Mouse (Mus musculus) embryonic fibroblast, embryonic 13.5 days (primary cell): ENCODE data around the gene Gpr19. TPM values are rescaled to one million over a fixed set of nuclear protein-coding genes. Genes with fewer than 3 reads are reported as not detected.

Source experiments
- H3K27ac ChIP-seq: 2 replicates; pipeline ENCODE4 v1.5.1; 2012; ENCODE audit warnings: low read length, control low read depth, inconsistent platforms; ENCODE audit not compliant: insufficient read depth
- H3K4me1 ChIP-seq: 2 replicates; pipeline ENCODE4 v1.6.1; 2011; ENCODE audit warnings: low read length; ENCODE audit not compliant: control insufficient read depth, insufficient read depth
- H3K4me3 ChIP-seq: 2 replicates; pipeline ENCODE4 v1.5.1; 2011; ENCODE audit warnings: mild to moderate bottlenecking, control low read depth, low read length; ENCODE audit not compliant: insufficient read depth
- CTCF ChIP-seq: IDR thresholded peaks from 2 replicates; pipeline ENCODE4 v1.5.1; 2011; ENCODE audit warnings: mild to moderate bottlenecking, control low read depth, low read length, moderate library complexity, borderline replicate concordance; ENCODE audit not compliant: insufficient read depth
- POLR2A ChIP-seq: IDR thresholded peaks from 2 replicates; pipeline ENCODE4 v1.6.1; 2011; ENCODE audit warnings: low read depth, mild to moderate bottlenecking, control low read depth, low read length, moderate library complexity
- polyA plus RNA-seq: library from polyadenylated mRNA; stranded (reverse); fragments of >200 nt; gene quantifications from 2 replicates; pipeline ENCODE4 v1.2.4, GENCODE M21; 2011; ENCODE audit warnings: low read depth; ENCODE audit not compliant: missing spikeins, insufficient read length

Gpr19 gene
- polyA plus RNA-seq, 1 experiment, result 6.6 TPM

GRCm38 (mm10) chr6:134840346-134840745 lies 58.0 kb downstream of the Gpr19 start:
- TF ChIP-seq CTCF, result no peak
- TF ChIP-seq POLR2A, result no peak
- no peak overlapping the region for H3K4me3 ChIP-seq
- H3K4me1 ChIP-seq, result no peaks in the 10 kb centered on the region; the same call in 1 of the 2 replicates
- H3K27ac ChIP-seq, result no peak overlapping the region

- Histone ChIP-seq H3K4me1 (no peaks in the 10 kb centered on the region), H3K4me3 (no peak overlapping the region), H3K27ac (no peak overlapping the region)
- TF ChIP-seq CTCF (no peak), POLR2A (no peak)
Observed at GRCm38 (mm10) chr6:134838111-134838510, 60.3 kb downstream of the Gpr19 start.

GRCm38 (mm10) chr6:134834585-134835251 lies 63.7 kb downstream of the Gpr19 start:
- Histone ChIP-seq H3K4me1 (no peaks in the 10 kb centered on the region), H3K4me3 (no peak overlapping the region), H3K27ac (no peak overlapping the region)
- TF ChIP-seq POLR2A (no peak), CTCF (no peak)

- Histone ChIP-seq H3K27ac (no peak overlapping the region), H3K4me1 (0 out of 2 replicates have a peak, but pooled peaks cover under 1% of the 10 kb centered on the region), H3K4me3 (peak overlapping the region; percentile 70)
- TF ChIP-seq CTCF, result no peak
- no peak for TF ChIP-seq POLR2A
Observed at GRCm38 (mm10) chr6:134830776-134831175, 67.6 kb downstream of the Gpr19 start.

- peak within 1 kb of the TSS; percentile 87 for H3K4me3 ChIP-seq
- H3K27ac ChIP-seq, result peak within 1 kb of the TSS; percentile 87
- TF ChIP-seq POLR2A (peak; percentile 66), CTCF (no peak)
- H3K4me1 ChIP-seq, result 0 out of 2 replicates have a peak, but pooled peaks cover 4% of the 10 kb centered on the region
Observed at GRCm38 (mm10) chr6:134829786-134830700, 68.3 kb downstream of the Gpr19 start, which contains the start of gene Crebl2. Crebl2 (plus strand) TSS chr6:134830154.

GRCm38 (mm10) chr6:134822844-134823243 lies 75.5 kb downstream of the Gpr19 start:
- TF ChIP-seq CTCF (peak; percentile 19; the same call in 1 of the 2 replicates), POLR2A (no peak)
- H3K4me3 ChIP-seq, result no peak overlapping the region
- H3K27ac ChIP-seq, result no peak overlapping the region
- H3K4me1 ChIP-seq, result 0 out of 2 replicates have a peak, but pooled peaks cover 4% of the 10 kb centered on the region

GRCm38 (mm10) chr6:134820411-134820810 lies 78.0 kb downstream of the Gpr19 start:
- no peak for TF ChIP-seq POLR2A
- no peak for TF ChIP-seq CTCF
- no peak overlapping the region for H3K4me3 ChIP-seq
- 0 out of 2 replicates have a peak, but pooled peaks cover 2% of the 10 kb centered on the region for H3K4me1 ChIP-seq
- H3K27ac ChIP-seq, result no peak overlapping the region

- TF ChIP-seq POLR2A (no peak), CTCF (no peak)
- no peak overlapping the region for H3K4me3 ChIP-seq
- no peak overlapping the region for H3K27ac ChIP-seq
- 0 out of 2 replicates have a peak, but pooled peaks cover 2% of the 10 kb centered on the region for H3K4me1 ChIP-seq
Observed at GRCm38 (mm10) chr6:134819741-134820140, 78.6 kb downstream of the Gpr19 start.

Other genes with a start within 250 kb of the Gpr19 start
- 16.9 and 21.0 TPM in 2 replicates for gene Dusp16, start 106.0 kb downstream of the Gpr19 start, polyA plus RNA-seq
- 4.9 and 5.3 TPM in 2 replicates for gene Crebl2, start 68.4 kb downstream of the Gpr19 start, polyA plus RNA-seq
- gene Cdkn1b, start 21.8 kb upstream of the Gpr19 start, polyA plus RNA-seq, result 34.1 and 59.8 TPM in 2 replicates
- gene Apold1, start 83.1 kb upstream of the Gpr19 start, polyA plus RNA-seq, result 0.32 and 0.47 TPM in 2 replicates
- gene Ddx47, start 113.0 kb upstream of the Gpr19 start, polyA plus RNA-seq, result 101 and 121 TPM in 2 replicates
- gene Gprc5a, start 167.1 kb upstream of the Gpr19 start, polyA plus RNA-seq, result 21.8 and 33.3 TPM in 2 replicates
- gene Gprc5d, start 219.7 kb upstream of the Gpr19 start, polyA plus RNA-seq, result 0.40 TPM in 1 of 2 replicates, not detected in the other